Mouse (Mus musculus): ENCODE measurements around the gene Copz1.

DNA sequence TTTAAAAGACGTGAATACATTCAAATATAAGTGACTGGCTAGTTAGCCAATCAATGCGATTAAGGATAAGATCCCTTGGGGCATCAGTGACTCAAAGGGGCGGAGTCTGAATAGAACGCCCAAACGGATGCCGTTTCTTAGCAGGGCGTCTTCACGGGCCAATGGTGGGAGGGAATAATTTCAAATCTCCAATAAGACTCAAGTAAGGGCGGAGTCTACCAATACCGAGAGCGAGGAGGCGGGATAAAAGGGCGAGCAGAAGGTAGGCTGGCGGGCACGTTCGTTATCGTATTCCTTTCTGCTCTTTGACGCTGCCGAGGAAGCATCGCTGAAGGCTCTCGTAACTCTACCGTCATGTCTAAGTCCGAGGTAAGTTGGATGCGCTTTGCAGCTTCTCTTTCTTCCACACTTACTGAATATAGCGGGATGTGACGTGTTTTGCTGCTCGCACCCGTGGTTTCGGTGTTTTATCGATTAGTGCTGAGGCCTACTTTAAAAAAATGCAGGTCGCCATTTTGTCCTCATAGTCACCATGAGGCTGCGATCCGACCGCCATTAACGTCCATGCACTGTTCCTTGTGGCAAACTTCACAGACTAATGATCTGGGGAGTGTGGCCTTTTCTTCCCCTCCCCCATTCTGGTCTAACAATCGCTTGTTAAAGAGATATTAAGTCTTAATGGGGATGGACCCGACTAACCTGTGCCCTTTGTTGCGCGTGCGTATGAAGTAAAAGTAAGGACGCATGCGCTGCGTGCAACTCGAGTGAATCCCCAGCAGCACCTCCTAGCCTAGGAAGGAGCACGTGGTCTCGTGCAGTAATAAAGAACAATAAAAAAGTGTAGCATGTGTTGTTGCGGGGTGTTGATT lies 32.1 kb upstream of the Copz1 start, which contains the start of gene Hnrnpa1:
- TF ChIP-seq CTCF (IDR thresholded peaks at IDR 0.05) (no peak), EP300 (IDR thresholded peaks at IDR 0.05; ENCODE audit: insufficient read depth, low read depth, low read length) (peak; percentile 71; the same call in 1 of the 2 replicates)

All from heart, adult 2 months (tissue).